Mouse (Mus musculus): Measurements from ENCODE around the gene Tmem208.

Gene Tmem208

DNA sequence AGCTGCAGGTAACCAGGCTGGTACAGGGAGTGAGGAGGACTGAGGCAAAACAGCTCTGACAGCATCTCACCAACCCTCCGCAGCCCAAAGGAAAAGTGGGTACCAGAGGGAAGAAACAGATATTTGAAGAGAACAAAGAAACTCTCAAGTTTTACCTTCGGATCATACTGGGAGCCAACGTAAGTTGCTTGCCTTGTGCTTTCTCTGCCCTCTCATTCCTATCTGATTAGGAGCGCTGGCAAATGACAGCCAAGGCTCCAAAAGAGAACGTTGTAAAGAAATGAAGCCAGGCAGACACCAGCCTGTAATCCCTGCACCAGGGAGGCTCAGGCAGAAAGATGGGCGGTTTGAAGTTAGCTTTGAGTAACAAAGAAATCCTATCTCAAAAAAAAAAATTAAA is 814 bp downstream of the Tmem208 start:
- DNase-seq = no peak

DNA sequence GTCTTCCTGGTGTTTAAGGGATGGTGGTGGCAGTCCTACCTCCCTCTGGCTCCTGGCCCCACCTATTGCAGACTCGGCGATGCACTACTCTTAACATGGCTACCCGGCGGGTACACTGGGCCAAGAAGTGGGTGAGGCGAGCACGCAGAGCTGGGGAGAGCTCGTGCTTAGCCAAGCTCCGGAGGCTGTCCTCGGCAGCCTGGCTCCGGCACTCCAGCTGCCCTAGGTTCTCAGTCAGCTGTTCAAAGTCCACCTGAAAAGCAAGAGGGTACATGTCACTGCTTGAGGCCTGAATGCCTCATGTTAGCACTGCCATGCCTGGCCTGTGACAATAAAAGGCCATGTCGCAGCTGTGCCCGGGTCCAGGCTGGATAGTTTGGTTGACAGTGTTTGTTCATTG is 4.2 kb downstream of the Tmem208 start:
- DNase-seq = no peak

DNA sequence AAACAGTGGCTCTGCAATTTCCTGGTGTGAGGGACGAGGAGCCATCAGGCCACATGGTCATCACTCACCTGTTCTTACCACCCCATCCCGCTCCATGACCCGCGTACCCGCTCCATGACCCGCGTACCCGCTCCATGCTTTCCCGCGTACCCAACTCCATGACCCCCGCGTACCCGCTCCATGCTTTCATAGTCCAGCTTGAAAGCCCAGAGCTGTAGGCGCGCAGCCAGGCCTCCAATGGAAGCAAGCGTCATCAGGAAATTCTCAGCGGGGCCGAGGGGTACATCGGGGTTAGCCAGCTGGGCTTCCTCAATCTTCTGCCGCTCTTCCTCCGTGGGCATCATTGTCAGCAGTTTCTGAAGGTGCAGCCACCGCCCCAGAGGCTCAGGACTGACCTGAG is 5.3 kb downstream of the Tmem208 start:
- DNase-seq = no peak

DNA sequence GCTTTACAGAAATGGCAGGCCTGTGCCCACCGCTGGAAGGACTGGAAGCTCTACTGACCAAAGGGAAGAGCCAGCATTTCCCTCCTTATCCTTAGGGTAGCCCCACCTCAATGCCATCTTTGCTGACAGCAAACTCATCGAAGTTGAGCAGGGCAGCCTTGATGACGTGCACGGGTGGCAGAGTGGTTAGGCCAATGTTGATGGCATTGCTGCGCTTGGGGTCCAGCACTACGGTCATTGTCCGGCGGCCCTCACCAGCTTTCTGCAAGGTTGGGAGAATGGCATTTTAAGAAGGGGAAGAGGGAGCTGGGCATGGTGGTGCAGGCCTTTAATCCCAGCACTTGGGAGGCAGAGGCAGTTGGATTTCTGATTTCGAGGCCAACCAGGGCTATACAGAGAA is 5.8 kb downstream of the Tmem208 start:
- DNase-seq = no peak

DNA sequence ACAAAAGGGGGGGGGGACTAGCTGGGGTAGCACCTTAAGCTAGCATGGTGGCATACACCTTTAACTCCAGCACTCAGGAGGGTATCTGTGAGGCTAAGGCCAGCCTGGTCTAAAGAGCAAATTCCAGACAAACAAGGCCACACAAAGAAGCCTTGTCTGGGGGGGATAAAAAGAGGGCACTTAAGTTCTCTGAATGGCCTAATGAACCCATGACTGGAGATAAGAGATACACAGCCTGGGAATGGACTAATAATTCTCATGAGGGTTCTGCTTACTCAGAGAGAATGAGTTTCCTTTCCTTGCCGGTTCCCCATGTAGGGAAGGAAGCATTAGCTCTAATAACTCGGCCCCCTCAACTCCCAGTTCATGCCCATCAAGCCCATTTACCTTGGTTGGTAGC is 6.4 kb downstream of the Tmem208 start:
- DNase-seq = no peak

DNA sequence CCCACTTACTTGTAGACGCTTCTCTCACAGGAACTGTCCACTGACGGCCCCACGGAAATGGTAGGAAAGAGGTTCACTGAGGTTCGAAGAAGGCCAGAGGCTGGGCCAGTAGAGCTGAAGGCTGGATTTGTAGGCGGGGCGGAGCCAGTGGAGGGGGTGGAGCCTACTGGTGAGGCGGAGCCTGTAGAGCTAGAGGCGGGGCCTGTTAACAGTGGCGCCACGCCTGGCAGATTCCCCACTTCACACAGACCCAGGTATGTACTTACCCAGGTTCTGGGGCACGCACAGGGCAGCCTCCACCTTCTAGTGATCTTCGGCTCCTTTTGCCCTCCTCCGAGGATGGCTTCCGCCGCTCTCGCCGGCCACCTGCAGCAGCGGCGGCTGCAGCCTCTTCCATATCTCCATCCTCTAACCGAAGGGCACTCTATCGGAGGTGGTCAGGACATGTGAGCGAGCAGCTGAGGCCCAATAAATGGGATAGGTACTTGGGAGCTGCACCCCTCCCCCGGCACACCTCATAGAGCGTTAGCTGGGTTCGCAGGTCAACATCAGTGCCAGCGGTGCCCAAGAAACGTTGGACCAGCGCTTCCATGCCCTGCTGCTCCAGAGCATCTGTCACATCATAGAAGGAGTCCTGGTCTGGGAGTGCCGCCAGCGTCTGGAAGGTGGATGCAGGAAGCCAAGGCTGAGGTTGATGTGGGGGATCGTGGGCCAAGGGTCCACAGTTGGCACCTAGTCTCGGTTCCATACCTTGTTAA is 10.4 kb downstream of the Tmem208 start:
- DNase-seq = no peak

DNA sequence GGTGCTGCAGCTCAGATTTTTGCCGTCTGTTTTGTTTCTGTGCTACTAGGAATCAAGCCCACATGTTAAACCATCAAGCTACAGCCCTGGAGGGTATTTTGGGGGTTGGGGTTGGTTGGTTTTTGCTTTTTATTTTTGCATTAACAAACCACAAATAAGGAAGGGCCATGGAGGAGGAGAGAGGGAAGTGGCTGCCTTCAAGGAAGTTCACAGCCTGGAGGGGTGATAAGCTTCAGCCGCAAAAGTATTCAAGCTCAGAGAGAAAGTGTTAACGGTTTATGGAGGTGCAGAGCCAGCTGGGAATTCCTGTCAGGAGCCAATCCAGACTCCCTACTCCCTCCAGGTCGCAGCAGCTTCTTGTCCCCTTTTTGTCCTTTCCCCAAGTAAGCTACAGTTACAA is 12.8 kb downstream of the Tmem208 start:
- DNase-seq = no peak

DNA sequence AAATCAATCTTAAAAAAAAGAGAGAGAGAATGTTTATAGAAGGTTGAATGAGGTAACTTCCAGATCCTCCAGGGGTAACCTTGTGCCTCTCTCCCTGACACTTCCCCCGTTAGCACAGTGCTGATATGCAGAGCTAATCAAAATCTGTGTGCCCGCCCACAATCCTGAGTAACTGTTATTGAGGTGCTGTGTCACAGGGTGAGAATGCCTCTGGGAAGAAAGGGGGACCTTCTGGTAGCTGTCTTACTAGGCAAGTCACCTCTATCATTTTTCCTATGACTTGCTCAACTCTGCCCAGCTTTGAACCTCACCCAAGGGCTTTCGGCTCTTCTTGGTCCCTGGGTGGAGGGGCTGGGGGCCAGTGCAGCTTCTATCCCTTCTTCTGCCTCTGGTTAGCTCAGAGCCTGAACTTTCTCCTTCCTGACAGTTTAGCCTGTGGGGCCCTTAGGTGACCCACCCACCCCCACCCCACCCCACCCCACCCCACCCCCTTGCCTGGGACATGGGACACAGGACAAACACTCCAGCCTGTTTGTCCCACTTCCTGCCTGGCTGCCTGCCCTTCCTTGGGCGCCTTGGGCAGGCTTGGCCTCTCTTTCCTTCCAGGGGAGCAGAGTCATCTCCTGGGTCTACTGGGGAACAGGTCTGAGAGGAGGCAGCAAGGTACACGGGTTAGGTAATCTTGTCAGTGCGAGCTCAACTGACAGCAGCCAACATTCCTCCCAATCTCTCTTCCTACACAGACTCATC is 13.9 kb downstream of the Tmem208 start:
- DNase-seq = no peak

DNA sequence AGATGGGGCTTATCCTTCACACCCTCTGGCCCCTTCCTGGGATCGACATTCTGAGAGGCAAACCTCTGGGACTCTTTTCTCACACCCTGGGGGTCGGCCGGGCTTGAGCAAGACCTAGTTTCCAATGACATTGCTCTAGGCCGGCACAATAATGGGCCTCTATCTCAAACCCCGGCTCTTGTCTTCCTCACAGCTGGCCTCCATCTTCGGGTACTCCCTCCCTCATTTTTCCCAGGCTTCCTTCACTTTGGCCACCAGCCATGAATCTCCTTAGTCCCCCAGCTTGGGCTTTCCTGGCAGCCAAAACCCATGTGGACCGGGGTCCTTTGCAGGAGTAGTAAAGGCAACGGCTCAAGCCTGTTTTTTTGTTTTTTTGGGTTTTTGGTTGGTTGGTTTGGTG is 15.2 kb downstream of the Tmem208 start:
- DNase-seq = no peak

DNA sequence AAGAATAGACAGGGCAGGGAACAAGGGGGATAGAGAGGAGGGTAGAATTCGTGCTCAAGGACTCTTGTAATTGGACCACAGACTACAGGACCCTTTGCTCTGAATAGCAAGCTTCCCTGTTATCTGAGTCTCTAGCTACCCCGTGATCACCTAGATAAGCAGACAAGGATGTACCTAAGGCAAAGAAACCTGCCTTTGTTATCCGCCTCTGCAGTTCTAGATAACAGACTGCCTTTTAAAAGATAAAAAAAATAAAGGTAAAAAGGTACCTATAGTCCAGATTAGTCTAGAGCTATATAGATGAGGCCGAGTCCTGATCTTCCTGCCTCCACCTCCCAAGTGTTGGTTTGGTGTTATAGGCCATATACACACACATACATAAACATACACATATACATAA is 16.6 kb downstream of the Tmem208 start:
- no peak for DNase-seq

DNA sequence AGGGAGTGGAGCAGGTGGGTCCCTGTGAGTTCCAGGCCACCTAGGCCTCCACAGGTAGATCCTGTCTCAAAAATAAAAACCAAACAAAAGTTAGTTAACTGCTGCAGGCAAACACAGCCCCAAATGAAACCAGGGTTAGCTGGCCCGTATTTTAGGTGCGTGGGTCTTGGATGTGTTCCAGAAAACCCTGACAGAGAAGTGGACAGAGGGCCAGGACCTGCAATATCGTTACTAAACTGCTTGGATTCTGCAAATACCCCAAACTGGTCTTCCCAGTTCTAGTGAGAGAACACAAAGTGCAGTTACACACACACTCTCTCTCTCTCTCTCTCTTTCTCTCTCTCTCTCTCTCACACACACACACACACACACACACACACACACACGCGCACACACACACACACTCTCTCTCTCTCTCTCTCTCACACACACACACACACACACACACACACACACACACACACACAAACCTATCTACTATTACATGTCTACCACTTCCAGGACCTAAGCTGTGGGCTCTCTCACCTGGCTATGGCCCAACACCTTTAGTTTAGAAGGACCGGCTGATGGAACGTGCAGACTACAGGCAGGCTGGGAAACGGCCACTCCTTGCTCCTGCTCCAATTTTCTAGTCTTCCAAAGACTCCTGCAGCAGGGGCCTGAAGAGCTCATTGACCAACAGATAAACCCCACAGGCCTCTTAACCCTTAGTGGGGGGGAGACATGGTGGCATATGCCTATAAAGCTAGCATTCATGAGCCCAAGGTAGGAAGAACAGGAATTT is 17.8 kb downstream of the Tmem208 start:
- DNase-seq = no peak

DNA sequence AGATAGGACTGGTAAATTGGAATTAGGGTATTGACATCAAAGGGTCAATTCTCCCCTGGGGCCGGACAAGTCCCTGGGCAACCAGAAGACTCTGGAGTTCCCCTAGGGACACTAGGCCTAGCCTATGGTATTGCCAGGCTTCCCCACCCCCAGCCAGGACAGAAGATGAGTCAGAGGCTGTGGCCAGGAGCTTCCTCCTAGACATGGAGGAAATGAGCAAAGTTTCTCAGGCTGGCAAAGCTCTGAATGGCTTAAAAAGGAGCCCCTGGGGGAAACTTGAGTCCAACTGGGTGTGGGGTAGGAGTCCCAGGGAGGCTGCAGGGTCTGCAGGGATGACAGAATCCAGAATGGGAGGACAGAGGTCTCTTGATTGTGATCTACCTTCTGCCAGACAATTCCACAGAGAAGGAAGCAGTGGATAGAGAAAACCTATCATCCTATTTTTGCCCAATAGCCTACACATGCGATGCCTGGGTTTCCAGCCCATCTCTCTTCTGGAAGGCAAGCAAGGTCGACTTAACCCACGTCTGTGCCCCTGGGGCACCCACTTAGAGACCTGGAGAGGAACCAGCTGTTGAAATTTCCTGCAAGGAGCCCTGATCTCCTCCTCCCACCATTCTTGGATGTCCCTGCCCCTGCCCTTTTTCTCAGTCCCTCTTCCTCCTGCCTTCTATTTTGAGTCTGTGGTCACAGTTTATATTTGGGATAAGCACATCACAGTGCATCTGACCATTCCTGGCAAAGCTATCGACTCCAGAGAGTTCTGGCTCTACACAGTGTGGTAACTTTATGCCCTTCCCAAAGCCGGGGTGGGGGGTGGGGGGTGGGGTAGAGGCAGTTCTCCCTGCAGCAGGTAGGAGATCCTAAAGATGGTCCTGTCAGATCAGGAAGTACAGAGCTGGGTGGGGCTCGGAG is 19.2 kb downstream of the Tmem208 start:
- DNase-seq = no peak

DNA sequence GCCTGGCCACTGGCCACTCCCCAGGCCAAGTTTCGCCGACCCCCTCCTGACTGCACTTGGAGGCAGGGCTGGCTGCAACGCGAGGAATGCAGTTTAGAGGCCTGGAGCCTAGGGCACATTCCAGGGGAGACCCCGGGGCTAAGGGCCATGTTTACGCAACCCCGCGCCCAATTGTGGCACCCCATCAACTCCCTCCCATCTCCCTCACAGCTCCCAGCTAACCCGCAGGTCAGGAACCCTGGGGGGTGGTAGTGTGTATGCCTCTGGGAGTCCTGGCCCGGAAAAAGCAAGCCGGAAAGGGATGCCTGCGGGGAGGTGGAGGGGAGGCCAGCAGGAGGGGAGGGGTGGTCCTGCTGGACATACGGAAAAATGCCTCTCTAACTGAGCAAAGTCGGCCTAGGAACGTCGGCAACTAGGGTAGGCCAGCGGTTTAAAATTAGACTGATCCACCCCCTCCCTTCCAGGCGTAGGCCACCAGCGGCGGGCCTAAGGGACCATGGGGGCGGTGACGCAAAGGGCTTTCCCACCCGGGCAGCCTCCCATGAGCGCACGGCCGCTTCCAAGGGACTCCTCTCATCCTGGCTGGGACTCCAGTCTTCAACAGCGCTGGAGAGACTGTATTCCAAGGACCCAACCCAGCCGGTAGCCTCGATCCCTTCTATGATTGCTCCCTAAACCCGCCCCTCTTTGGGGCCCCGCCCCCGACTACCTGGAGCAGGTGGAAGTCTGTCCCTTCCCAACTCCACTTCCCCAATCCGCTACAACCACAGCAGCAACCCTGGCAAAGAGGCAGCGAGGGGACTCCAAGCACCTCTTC is 20.7 kb downstream of the Tmem208 start:
- DNase-seq = peak; percentile 75 to 77

DNA sequence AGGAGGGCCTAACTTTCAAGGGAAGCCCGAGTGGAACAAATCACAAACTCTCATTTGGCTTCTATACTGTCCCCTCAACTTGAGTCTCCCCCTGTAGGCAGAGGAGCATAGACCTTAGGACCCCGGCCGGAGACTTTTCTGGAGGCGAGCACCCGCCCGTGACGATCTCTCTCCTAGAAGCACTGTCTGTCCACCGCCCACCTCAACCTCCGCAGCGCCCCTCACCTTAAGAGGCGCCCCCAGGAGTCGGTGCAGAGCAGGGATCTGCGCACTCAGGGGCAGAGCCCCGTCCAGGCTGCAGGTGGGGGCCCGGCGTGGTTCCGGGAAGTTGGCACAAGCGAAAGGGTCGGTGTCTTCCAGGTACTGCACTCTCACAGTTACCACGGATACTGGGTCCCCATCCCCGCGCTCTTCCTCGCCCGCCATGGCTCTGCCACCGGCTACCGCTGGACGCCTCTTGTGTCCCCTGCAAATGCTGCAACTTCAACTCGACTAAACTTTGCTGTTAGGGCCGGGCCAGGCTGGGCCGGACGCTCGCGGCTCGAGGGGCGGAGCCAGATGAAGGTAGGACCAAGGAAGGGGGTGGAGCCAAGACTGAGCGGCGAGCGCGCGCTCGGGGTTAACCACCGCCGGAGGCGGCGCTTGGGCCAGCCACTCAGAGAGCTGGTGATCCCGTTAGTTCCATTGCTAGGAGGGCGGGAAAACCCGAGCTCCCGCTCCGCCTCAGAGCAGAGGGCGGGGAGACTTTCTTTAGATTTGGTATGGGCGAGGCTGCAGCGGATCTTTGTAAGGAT is 21.5 kb downstream of the Tmem208 start, which contains the start of gene Fhod1:
TSS of gene Fhod1 (minus strand) at position 526 of the 794 bp plus-strand sequence.
- DNase-seq = peak; percentile 96 to 97

DNA sequence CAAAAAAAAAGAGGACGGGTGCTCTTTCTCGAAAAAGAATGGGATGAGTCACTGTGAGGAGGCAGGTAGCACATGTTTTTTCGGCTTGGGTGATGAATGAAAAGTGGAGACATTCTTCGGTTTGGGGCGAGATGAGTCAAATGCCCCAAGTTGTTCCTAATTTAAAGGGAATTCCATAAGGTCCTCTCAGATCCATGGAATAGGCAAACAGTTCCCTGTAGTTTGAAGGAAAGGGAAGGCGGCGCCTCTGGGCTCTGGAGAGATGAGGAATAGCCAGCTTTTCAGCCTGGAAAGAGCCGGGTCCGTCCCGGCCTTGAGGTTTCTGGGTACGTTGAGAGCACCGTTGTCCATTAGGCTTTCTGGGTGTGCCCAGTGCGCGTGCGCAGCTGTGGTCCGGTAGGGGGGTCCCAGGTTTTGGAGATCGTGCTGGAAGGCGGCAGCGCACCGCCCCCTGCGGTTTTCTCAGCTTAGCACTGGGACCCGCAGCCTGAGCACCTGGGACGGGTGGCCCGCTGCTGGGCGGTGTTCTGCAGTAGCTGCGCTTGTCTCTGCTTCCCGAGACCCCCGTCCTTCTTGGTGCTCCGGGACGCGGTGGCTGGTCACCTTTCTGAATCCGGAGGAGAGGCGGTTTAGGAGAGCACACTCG is 22.4 kb downstream of the Tmem208 start, which contains the start of gene Slc9a5:
TSS of gene Slc9a5 (plus strand) at position 394 of the 646 bp plus-strand sequence.
- no peak for DNase-seq

DNA sequence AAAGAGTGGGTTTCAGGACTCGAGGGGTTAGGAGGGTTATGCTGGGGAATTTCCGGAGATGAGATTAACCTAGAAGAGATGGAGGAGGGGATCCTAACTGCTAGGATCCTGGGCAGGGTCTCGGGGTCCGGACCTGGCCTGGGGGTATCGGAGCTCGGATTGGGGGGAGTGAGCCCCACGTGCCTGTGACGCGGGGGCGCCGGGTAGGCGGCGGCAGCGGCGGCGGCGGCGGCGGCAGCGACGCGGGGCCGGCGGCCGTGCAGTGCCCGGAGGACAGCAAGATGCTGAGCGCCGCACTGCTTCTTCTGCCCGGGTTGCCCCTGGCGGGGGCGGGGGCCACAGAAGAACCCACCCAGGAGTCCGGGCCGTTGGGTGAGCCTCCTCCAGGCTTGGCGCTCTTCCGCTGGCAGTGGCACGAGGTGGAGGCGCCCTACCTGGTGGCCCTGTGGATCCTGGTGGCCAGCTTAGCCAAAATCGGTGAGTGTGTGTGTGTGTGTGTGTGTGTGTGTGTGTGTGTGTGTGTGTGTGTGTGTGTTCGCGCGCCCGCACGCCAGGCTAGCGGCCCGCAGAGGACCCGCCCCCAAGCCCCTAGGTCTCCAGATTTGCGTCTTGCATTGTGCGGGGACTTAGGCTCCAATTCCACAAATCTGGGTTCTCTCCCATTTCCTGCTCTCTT is 23.1 kb downstream of the Tmem208 start:
- no peak for DNase-seq

DNA sequence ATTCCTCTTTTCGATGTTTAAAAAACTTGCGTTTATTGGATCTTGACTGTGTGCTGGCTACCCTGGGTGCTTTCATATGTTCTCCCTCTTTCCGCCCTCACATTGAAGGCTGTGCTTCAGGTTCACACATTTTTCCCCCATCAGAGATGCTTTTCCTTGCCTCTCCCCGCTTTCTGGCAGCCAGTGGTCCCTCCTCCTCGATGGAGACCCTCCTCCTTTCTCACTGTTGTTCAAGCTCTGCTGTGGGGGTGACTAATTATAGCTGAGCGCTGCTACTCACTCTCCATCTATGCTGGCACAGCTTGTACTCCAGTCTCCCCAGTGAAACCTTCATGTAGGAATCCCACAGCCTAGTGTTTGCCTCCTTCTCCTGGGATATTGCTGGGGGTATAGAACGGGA is 24.0 kb downstream of the Tmem208 start:
- DNase-seq = no peak

DNA sequence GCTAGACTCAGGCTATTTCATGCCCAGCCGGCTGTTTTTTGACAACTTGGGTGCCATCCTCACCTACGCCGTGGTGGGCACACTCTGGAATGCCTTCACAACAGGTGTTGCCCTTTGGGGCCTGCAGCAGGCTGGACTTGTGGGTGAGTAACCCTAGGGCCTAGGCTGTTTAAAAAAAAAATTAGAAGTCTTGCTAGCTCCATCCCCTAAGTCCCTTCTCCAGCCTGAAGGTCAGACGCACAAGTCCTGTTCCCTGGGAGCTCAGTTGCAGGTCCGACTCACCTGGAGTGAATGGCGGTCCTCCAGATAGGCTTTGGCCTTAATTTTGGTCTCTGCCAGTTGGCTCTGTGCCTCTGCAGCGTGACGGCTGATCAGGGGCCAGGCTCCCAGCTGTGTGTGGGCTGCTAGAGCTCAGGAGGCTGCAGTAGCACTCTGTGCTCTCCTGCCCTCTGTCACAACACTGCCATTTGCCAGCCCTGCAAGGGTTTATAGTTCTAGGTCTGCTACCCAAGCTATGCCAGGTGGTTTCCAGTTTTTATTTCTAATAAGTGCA is 27.5 kb downstream of the Tmem208 start:
- no peak for DNase-seq

DNA sequence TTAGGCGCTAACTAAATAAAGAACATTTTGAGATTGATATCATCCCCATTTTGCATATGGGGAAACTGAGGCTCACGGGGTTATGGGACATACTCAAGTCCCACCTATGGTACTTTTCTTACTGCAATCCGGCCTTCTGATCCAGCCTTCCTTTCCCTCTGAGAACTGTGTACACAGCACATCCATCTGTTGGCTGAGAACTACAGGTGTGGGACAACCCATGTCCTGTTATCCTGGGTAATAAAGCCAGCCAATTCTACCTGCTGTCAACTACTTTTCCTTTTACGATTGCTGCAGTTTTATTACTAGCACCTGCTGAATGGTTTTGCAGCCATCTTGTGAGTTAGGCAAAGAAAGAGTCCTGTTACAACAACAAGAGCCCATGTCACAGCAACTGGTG is 28.4 kb downstream of the Tmem208 start:
- no peak for DNase-seq

Measured in kidney, adult 8-10 months (tissue).